Mouse (Mus musculus) midbrain, embryonic 14.5 days (tissue): Measurements from ENCODE around the gene Def8. TPM values are rescaled to one million over a fixed set of nuclear protein-coding genes. Genes with fewer than 3 reads are reported as not detected.

ENCODE experiments used
- ATAC-seq: fragments of 200-750 bp; cut with Nextera tagmentation; 2 replicates; pipeline ENCODE4 v1.8.0; 2017; ENCODE audit warnings: moderate number of reproducible peaks, moderate library complexity; ENCODE audit not compliant: low FRiP score, low TSS enrichment
- DNase-seq: peaks from one replicate; pipeline ENCODE4 v3.0.0-alpha.2; 2015
- H3K27ac ChIP-seq: fragments of 300-500 bp; sonication (generic); replicated peaks from 2 replicates; pipeline ENCODE4 v1.5.1; 2014; ENCODE audit warnings: mild to moderate bottlenecking, low read depth, low read length, moderate library complexity
- H3K27me3 ChIP-seq: fragments of 300-500 bp; sonication (generic); 2 replicates; pipeline ENCODE4 v1.6.1; 2014; ENCODE audit warnings: low read length, control low read depth, mixed read lengths; ENCODE audit not compliant: control insufficient read depth, insufficient read depth
- H3K36me3 ChIP-seq: fragments of 300-500 bp; sonication (generic); 2 replicates; pipeline ENCODE4 v1.6.1; 2014; ENCODE audit warnings: low read length, control low read depth; ENCODE audit not compliant: control insufficient read depth, insufficient read depth
- H3K4me1 ChIP-seq: fragments of 300-500 bp; sonication (generic); 2 replicates; pipeline ENCODE4 v1.6.1; 2014; ENCODE audit warnings: mild to moderate bottlenecking, antibody characterized with exemption, low read length, control low read depth; ENCODE audit not compliant: control insufficient read depth, insufficient read depth
- H3K4me2 ChIP-seq: fragments of 300-500 bp; sonication (generic); 2 replicates; pipeline ENCODE4 v1.6.1; 2014; ENCODE audit warnings: mild to moderate bottlenecking, low read length, moderate library complexity
- H3K4me3 ChIP-seq: fragments of 300-500 bp; sonication (generic); replicated peaks from 2 replicates; pipeline ENCODE4 v1.5.1; 2014; ENCODE audit warnings: low read depth, low read length
- H3K9ac ChIP-seq: fragments of 300-500 bp; sonication (generic); replicated peaks from 2 replicates; pipeline ENCODE4 v1.6.1; 2014; ENCODE audit warnings: mild to moderate bottlenecking, low read length, moderate library complexity
- H3K9me3 ChIP-seq: fragments of 300-500 bp; sonication (generic); 2 replicates; pipeline ENCODE4 v1.6.1; 2016; ENCODE audit warnings: low read length, control low read depth, mixed read lengths; ENCODE audit not compliant: control insufficient read depth
- WGBS: fragments of 180-500 bp; shearing (Covaris S2); extraction: QIAGEN DNeasy Blood & Tissue Kit; methylation state at CpG from one replicate; pipeline ENCODE4 v1.1.7; 2014; 5-methylcytosine and 5-hydroxymethylcytosine counted together
- polyA plus RNA-seq: library from polyadenylated mRNA; unstranded; fragments of >200 nt; fragmentation: Nextera tagmentation; extraction: Ambion mirVana; gene quantifications from 2 replicates; pipeline ENCODE4 v1.2.1, GENCODE M21; 2014

Gene Def8
- polyA plus RNA-seq, 1 experiment from 2014 or later = 48.2 TPM

GRCm38 (mm10) chr8:123415967-123416943 lies 7.1 kb upstream of the Def8 start:
- H3K27ac ChIP-seq = no peak overlapping the region
- peak overlapping the region; percentile 14; the same call in 1 of the 2 replicates for H3K9ac ChIP-seq
- no peaks in the 10 kb centered on the region for H3K9me3 ChIP-seq
- H3K36me3 ChIP-seq = peaks cover 50% of the 10 kb centered on the region
- H3K4me1 ChIP-seq = peaks cover 20% of the 10 kb centered on the region
- H3K4me2 ChIP-seq = peak overlapping the region; percentile 95
- peak overlapping the region; percentile 98 for H3K4me3 ChIP-seq
- ATAC-seq (no peak), DNase-seq (peak; percentile 68)
- H3K27me3 ChIP-seq = no peaks in the 10 kb centered on the region
- WGBS = 84% methylated on average over 8 of the region's 8 CpGs

- Histone ChIP-seq H3K4me2 (peak overlapping the region; percentile 95), H3K9me3 (no peaks in the 10 kb centered on the region), H3K4me3 (0 out of 2 replicates have a peak overlapping the region, but pooled peaks have one; percentile 7), H3K27ac (no peak overlapping the region), H3K9ac (peak overlapping the region; percentile 14; the same call in 1 of the 2 replicates), H3K36me3 (peaks cover 58% of the 10 kb centered on the region), H3K4me1 (peaks cover 20% of the 10 kb centered on the region), H3K27me3 (no peaks in the 10 kb centered on the region)
- WGBS = 75% methylated on average over 8 of the region's 8 CpGs
- ATAC-seq (no peak), DNase-seq (no peak)
These were observed 6.3 kb upstream of the Def8 start for GRCm38 (mm10) chr8:123416944-123417555.

GRCm38 (mm10) chr8:123419711-123420110 lies 3.6 kb upstream of the Def8 start:
- no peak overlapping the region for H3K9ac ChIP-seq
- ATAC-seq (no peak), DNase-seq (no peak)
- H3K9me3 ChIP-seq = no peaks in the 10 kb centered on the region
- no peaks in the 10 kb centered on the region for H3K27me3 ChIP-seq
- H3K4me2 ChIP-seq = no peak overlapping the region
- peaks cover 20% of the 10 kb centered on the region for H3K4me1 ChIP-seq
- H3K27ac ChIP-seq = no peak overlapping the region
- no peak overlapping the region for H3K4me3 ChIP-seq
- WGBS = 93% methylated on average over 4 of the region's 4 CpGs
- H3K36me3 ChIP-seq = peaks cover 71% of the 10 kb centered on the region

GRCm38 (mm10) chr8:123420525-123421281 lies 2.6 kb upstream of the Def8 start:
- no peak overlapping the region for H3K27ac ChIP-seq

GRCm38 (mm10) chr8:123421325-123421724 lies 2.0 kb upstream of the Def8 start:
- Histone ChIP-seq H3K4me3 (no peak overlapping the region), H3K9me3 (0 out of 2 replicates have a peak, but pooled peaks cover under 1% of the 10 kb centered on the region), H3K4me1 (peaks cover 11% of the 10 kb centered on the region), H3K4me2 (no peak overlapping the region), H3K27me3 (no peaks in the 10 kb centered on the region), H3K27ac (no peak overlapping the region), H3K9ac (no peak overlapping the region), H3K36me3 (peaks cover 71% of the 10 kb centered on the region)
- 92% methylated on average over 19 of the region's 19 CpGs for WGBS
- DNase-seq (no peak), ATAC-seq (no peak)

More at GRCm38 (mm10) chr8:123420525-123421281, 2.6 kb upstream of the Def8 start:
- ATAC-seq (no peak; the same call in 1 of the 2 replicates), DNase-seq (no peak)
- 96% methylated on average over 34 of the region's 34 CpGs for WGBS
- Histone ChIP-seq H3K36me3 (peaks cover 71% of the 10 kb centered on the region), H3K4me2 (no peak overlapping the region), H3K9me3 (no peaks in the 10 kb centered on the region), H3K4me1 (peaks cover 18% of the 10 kb centered on the region), H3K27me3 (no peaks in the 10 kb centered on the region), H3K4me3 (no peak overlapping the region), H3K9ac (no peak overlapping the region)

GRCm38 (mm10) chr8:123422056-123422780 lies 1.1 kb upstream of the Def8 start:
- Histone ChIP-seq H3K27ac (0 out of 2 replicates have a peak overlapping the region, but pooled peaks have one; percentile 37), H3K4me3 (no peak overlapping the region), H3K36me3 (peaks cover 62% of the 10 kb centered on the region), H3K27me3 (no peaks in the 10 kb centered on the region), H3K9me3 (peaks cover 9% of the 10 kb centered on the region), H3K9ac (no peak overlapping the region), H3K4me1 (peaks cover 2% of the 10 kb centered on the region), H3K4me2 (peak overlapping the region; percentile 36)
- WGBS = 19% methylated on average over 16 of the region's 17 CpGs
- ATAC-seq (peak; percentile 60; the same call in 1 of the 2 replicates), DNase-seq (peak; percentile 88)

- no peak overlapping the region for H3K4me3 ChIP-seq
- H3K27ac ChIP-seq = 0 out of 2 replicates have a peak overlapping the region, but pooled peaks have one; percentile 4
- peaks cover 14% of the 10 kb centered on the region for H3K9me3 ChIP-seq
- DNase-seq = no peak
- 23% methylated on average over 3 of the region's 3 CpGs for WGBS
- no peak overlapping the region for H3K4me2 ChIP-seq
- no peaks in the 10 kb centered on the region for H3K4me1 ChIP-seq
- peaks cover 59% of the 10 kb centered on the region for H3K36me3 ChIP-seq
- no peaks in the 10 kb centered on the region for H3K27me3 ChIP-seq
- ATAC-seq = peak; percentile 16; the same call in 1 of the 2 replicates
- no peak overlapping the region for H3K9ac ChIP-seq
These were observed 557 bp upstream of the Def8 start for GRCm38 (mm10) chr8:123422781-123423159.
